Mouse (Mus musculus): ENCODE data around the gene Vmn1r121. TPM values are rescaled to one million over a fixed set of nuclear protein-coding genes. Genes with fewer than 3 reads are reported as not detected.

Gene Vmn1r121
- polyA plus RNA-seq (2012; rRNA removed) = not detected in 2 replicates

DNA sequence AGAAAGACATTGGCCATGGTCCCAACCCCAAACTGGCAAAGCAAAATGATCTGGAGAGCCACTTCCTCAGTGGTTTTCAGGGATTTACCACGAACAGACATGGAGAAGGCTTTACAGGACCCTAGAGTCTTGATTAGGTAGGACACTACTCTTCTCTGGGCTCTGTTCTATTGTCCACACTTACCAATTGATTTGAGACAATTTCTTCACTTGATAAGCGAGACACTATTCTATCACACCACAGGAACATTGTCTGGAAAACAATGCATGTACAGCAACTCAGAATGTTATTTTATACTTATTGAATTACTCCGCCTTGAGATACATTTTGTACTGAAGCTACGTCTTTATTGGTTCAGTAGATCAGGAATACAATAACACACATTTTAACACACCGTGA lies at the start of gene Vmn1r121:
Vmn1r121 (minus strand) TSS at position 101 of the 400 bp plus-strand sequence.

DNA sequence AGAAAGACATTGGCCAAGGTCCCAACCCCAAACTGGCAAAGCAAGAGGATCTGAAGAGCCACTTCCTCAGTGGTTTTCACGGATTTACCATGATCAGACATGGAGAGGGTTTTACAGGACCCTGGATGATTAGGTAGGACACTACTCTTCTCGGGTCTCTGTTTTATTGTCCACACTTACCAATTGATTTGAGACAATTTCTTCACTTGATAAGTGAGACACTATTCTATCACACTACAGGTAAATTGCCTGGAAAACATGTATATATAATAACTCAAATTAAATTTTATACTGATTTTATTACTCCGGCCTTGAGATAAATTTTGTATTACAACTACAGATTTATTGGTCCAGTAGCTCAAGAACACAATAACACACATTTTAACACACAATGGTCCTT lies 35.7 kb upstream of the Vmn1r121 start, which contains the start of gene Vmn1r122:
Vmn1r122 (minus strand) TSS at position 101 of the 400 bp plus-strand sequence.

GRCm38 (mm10) chr7:21053684-21054083 lies 44.6 kb downstream of the Vmn1r121 start, which contains the start of gene Vmn1r120:
Gene Vmn1r120 (minus strand): TSS chr7:21053784.

Other genes starting within 250 kb of the Vmn1r121 start
- not detected in 2 replicates for gene Vmn1r116, start 226.3 kb downstream of the Vmn1r121 start, polyA plus RNA-seq (2012; rRNA removed)
- gene Vmn1r117, start 214.4 kb downstream of the Vmn1r121 start, polyA plus RNA-seq (2012; rRNA removed) = not detected in 2 replicates
- gene Vmn1r118, start 186.2 kb downstream of the Vmn1r121 start, polyA plus RNA-seq (2012; rRNA removed) = not detected in 2 replicates
- not detected in 2 replicates for gene Vmn1r119, start 86.1 kb downstream of the Vmn1r121 start, polyA plus RNA-seq (2012; rRNA removed)
- gene Vmn1r120, start 44.7 kb downstream of the Vmn1r121 start, polyA plus RNA-seq (2012; rRNA removed) = not detected in 2 replicates
- not detected in 2 replicates for gene Vmn1r122, start 35.6 kb upstream of the Vmn1r121 start, polyA plus RNA-seq (2012; rRNA removed)
- not detected in 2 replicates for gene Vmn1r123, start 63.7 kb upstream of the Vmn1r121 start, polyA plus RNA-seq (2012; rRNA removed)
- gene Gm5157, start 91.9 kb upstream of the Vmn1r121 start, polyA plus RNA-seq (2012; rRNA removed) = not detected in 2 replicates
- not detected in 2 replicates for gene Vmn1r124, start 162.1 kb upstream of the Vmn1r121 start, polyA plus RNA-seq (2012; rRNA removed)
- gene Vmn1r125, start 173.7 kb upstream of the Vmn1r121 start, polyA plus RNA-seq (2012; rRNA removed) = not detected in 2 replicates
- gene Vmn1r126, start 203.0 kb upstream of the Vmn1r121 start, polyA plus RNA-seq (2012; rRNA removed) = not detected in 2 replicates
- not detected in 2 replicates for gene Vmn1r127, start 221.3 kb upstream of the Vmn1r121 start, polyA plus RNA-seq (2012; rRNA removed)